Mouse (Mus musculus) naive thymus-derived CD4-positive, alpha-beta T cell, adult 2 months (primary cell): ENCODE measurements around the gene Glipr2.

ENCODE experiments used
- DNase-seq: peaks from one replicate; pipeline ENCODE4 v3.0.0-alpha.2; 2011; ENCODE audit warnings: low read depth

Glipr2 gene

GRCm38 (mm10) chr4:44004623-44005409, 47.6 kb downstream of the Glipr2 start:
- DNase-seq = no peak

DNA sequence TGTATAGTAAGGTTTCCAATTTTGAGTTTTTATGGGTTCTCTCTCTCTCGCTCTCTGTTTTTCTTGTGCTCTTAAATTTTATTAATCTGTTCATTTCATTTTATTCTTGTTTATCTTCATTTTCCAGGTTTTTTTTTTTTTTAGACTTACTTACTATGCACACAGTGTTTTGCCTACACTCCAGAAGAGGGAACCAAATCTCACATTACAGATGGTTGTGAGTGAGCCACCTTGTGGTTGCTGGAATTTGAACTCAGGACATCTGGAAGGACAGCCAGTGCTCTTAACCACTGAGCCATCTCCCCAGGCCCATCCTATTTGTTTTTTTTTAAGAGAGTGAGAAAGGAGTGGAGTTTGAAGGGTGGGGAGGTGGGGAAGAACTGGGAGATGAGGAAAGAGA, 53.0 kb downstream of the Glipr2 start:
- no peak for DNase-seq

DNA sequence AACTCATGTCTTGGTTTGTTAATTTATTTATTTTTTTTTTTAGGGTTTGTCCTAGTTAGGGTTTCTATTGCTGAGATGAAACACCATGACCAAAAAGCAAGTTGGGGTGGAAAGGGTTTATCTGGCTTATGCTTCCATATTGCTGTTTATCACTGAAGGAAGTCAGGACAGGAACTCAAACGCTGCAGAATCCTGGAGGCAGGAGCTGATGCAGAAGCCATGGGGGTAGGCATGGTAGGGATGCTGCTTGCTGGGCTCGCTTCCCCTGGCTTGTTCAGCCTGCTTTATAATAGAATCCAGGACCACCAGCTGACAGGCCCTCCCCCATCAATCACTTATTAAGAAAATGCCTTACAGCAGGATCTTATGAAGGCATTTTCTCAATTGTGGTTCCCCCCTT, 53.7 kb downstream of the Glipr2 start:
- DNase-seq = no peak

- DNase-seq = peak; percentile 52
Observed at GRCm38 (mm10) chr4:44011799-44012198, 54.6 kb downstream of the Glipr2 start.

- peak; percentile 91 for DNase-seq
Observed at GRCm38 (mm10) chr4:44012376-44013367, 55.5 kb downstream of the Glipr2 start.

DNA sequence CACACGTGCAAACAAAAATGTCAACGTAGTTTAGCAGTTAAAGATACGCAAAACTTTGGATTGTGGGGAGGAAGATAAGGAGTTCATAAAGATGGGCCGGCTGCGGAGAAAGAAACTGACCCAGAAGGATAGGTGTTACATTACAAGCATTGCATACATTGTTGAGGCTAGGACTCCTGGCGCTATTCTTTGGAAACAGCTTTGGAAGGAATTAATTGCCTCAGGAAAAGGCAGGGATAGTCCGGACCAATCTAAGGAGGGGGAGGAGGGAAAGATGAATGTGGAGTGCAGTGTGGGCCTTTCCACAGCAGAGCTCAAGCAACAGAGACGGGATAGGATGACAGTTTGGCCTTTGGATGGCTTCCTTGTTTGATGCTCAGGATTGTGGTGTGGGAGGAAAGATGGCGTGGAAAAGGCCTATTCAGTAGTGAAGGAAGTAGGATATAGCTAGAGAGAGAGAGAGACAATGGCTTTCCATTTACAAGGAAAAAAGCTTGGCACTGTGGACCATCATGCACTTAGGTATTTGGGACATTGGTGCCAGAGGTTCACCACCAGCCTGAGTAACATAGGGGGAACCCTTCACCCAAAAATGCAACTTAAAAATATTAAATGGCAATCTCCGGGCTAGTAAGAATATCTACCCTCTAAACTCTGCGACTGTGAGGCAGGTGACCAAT, 56.3 kb downstream of the Glipr2 start:
- DNase-seq = no peak

- DNase-seq = no peak
Observed at GRCm38 (mm10) chr4:44016071-44016470, 58.9 kb downstream of the Glipr2 start.

- DNase-seq = no peak
Observed at GRCm38 (mm10) chr4:44016791-44017190, 59.6 kb downstream of the Glipr2 start.

GRCm38 (mm10) chr4:44022323-44022722, 65.1 kb downstream of the Glipr2 start:
- peak; percentile 91 for DNase-seq

DNA sequence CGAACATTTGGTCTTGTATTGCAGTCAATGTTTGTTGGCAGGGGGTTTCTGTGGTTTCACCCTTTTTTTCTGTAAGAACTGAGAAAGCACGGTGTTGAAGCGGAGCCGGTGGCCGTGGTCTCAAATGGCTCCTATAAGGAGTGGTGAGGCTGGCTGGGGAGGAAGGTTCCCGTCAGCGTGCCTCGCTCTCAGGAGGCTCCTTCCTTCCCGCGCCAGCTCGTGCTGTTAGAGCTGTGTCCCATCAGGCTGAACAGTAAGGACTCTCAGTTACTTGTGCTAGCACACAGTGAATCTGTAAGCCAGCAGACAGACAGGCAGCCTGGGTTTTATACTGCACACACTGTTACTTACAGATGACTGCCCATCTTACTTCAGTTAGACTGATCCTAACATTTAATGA, 65.6 kb downstream of the Glipr2 start:
- DNase-seq = no peak

DNA sequence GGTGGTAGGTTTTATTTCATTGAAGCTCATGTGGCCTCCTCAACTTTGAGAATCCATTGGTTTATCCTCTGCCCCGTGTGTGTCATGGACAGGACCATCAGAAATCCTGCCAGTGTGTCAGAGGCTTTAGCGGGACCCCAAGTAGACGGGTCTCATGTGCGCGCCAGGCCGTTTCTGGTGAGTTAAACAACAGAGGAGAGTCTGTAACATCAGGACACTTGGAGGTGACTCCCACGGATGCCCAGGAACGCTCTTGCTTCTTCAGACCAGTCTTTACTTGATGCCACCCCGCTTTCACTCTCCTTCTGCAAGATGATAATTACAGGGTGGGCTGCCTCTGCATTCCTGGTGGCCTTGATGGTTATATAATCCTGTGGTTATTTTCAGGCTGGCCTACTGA, 66.5 kb downstream of the Glipr2 start:
- DNase-seq = no peak

DNA sequence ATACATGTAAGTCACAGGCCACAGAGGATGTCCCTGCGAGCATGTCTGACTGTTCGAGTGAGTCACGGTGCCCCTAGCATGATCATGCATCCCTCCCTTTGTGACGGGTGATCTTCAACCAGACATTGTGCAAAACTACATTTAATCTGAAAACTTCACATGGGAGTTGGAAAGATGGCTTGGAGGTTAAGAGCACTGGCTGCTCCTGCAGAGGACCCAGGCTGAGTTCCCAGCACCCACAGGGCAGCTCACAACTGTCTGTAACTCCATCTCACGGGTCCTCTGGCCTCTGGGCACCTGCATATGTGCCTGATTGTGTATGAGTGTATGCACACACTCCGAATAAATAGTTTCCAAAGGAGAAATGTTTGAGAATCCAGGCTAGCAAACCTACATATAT, 67.0 kb downstream of the Glipr2 start:
- DNase-seq = no peak

DNA sequence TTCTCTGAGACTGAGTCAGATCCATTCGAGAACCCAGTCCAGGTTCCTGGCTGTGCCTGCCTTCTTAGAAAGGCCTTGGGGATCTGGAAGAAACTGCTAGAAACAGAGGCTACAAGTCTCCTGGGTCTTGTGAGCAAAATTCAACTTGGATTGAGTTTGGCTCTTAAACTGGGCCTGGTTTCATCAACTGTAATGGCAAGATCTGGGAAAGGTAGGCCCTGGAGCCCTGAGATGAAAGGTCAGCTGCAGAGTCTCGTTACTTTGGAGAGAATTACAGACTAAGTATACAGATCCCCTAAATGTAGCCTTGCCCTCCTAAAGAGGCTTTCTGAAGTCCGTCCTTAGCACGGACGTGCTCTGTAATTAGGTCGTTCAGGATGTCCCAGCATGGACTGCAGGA, 68.4 kb downstream of the Glipr2 start:
- no peak for DNase-seq
